Mouse (Mus musculus) brain, embryonic 14.5 days (tissue): ENCODE results near the gene Sowahc. TPM values are rescaled to one million over a fixed set of nuclear protein-coding genes. Genes with fewer than 3 reads are reported as not detected.
A peak's percentile ranks its signal among the peaks of the same experiment; 100 is the strongest.

Experiments used
- DNase-seq: peaks from one replicate; pipeline ENCODE4 v3.0.0-alpha.2; 2011; ENCODE audit warnings: low read depth
- CTCF ChIP-seq: fragments of 200-500 bp; IDR thresholded peaks from 2 replicates; pipeline ENCODE4 v1.5.1; 2012; ENCODE audit warnings: inconsistent platforms, mild to moderate bottlenecking, moderate library complexity, borderline replicate concordance; ENCODE audit not compliant: insufficient read depth, insufficient read length; ENCODE audit errors: extremely low read depth
- POLR2A ChIP-seq: fragments of 200-500 bp; IDR thresholded peaks from 2 replicates; pipeline ENCODE4 v1.6.1; 2012; ENCODE audit warnings: mild to moderate bottlenecking, inconsistent platforms, borderline replicate concordance; ENCODE audit not compliant: poor library complexity, insufficient read depth, insufficient read length, severe bottlenecking; ENCODE audit errors: extremely low read depth
- polyA plus RNA-seq: library from polyadenylated mRNA; depleted of rRNA; stranded (reverse); fragments of >200 nt; gene quantifications from 2 replicates; pipeline ENCODE4 v1.2.3, GENCODE M21; 2012; rRNA removed

The Sowahc gene
- 6.8 and 9.5 TPM in 2 replicates for polyA plus RNA-seq

DNA sequence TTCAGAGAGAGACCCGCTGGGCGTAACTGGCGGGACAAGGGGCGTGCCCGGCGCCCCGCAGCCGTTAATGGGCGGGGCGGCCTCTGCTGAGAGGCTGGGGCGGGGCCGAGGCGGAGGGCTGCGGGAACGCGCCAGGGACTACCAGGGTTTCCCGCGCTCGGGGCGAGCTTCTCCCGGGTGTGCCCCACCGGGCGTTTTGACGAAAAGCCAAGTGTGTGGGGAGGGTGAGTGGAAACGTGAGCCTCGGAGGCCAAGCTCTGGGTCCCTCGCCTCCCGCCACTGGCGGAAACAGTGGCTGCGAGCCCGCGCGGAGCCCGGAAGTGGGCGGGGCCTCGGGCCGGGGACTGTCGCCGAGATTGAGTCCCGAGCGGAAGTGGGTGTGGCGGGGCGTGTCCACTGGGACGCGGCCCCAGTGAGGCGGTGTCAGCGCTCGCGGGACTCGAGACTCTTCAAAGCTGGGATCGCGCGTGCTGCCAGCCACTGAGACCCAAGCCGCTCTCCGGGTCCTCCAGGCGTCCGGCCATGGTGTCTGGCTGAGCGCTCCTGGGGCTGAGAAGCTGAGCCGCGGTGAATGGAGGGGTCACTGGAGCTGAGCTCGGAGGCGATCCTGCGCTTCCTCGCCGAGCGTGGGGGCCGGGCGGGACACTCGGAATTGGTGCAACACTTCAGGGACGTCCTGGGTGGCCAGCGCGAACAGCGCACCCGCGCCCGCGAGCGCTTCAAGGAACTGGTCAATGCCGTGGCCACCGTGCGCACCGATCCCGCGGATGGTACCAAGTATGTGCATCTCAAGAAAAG, at the start of gene Sowahc, which contains the start of gene Sept10:
Gene Sowahc (plus strand): TSS at position 481 of the 798 bp plus-strand sequence.
Gene Sept10 (minus strand): TSS at position 375 of the 798 bp plus-strand sequence.
- TF ChIP-seq POLR2A (peak; percentile 83), CTCF (no peak)
- peak; percentile 97 for DNase-seq

DNA sequence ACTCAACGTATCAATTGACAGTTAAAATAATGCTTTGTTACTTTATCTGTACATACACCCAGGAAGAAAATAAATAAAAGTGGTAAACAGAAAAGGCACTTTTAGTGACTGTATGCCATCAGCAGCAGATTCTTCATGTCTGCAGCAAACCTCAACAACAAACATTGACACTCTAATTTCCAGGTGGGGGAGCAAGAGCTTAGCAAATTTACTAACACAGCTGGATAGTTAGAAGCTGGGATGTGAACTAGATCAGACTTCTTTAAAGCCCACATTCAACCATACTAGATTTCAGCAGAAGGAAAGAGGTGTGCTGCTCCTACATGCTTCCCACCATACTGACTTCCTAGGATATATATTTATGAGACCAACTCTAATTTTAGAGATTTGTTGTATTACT, 49.2 kb upstream of the Sowahc start:
- no peak for DNase-seq
- TF ChIP-seq POLR2A (no peak), CTCF (no peak)

DNA sequence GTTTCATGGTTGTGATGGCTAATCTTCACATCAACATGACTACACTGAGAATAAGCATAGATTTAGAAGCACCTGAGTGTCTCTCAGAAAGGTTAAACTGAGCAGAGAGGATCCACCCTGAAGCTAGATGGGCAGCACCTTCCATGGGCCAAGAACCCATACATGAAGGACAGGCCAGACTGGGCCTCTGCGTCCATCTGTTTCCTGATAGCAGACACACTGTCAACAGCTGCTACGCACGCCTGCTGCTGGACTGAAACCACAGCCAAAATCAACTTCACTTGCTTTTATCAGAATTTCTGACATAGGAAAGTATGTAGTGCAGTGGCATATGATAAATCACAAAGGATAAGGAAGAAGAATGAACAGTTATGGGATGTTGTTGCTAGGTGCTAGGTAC, 42.1 kb upstream of the Sowahc start:
- no peak for TF ChIP-seq POLR2A
- no peak for TF ChIP-seq CTCF
- no peak for DNase-seq

DNA sequence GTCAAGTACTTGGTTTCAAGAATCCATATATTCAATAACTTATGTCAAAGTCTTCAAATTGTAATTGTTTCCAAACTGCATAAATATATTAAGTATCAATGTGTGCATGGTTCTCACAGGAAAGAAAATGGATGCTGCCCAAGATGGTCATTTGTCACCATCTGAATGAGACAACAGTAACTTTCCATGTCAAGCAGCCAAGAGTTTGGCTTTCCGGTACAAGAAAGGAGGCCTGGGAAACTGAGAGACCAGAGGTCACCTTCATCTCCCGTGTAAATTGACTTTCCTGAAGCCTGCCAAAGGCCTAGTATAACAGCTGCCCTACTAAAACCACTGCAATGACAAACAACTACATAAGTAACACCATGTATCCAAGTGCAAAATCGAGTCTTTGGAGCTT, 39.4 kb upstream of the Sowahc start:
- no peak for DNase-seq
- TF ChIP-seq POLR2A (no peak), CTCF (no peak)

DNA sequence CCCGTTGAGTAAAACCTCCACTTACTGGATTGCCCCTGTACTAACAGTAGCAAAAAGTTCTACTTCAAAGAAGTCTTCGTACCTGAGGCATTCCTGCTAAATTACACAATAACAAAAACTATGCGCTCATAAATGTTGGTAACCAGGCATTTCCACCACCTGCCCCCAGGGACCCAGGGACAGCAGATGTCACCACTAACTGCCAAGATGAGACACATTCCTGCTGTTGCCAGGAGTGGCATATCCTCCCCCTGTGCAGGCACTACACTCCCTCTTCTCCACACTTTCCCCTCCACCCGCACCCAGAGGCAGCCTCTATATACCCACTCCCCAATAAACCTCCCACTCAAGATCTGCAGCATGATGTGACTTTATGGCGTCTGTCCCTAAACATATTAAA, 26.9 kb upstream of the Sowahc start:
- TF ChIP-seq CTCF (no peak), POLR2A (no peak)
- DNase-seq = peak; percentile 31

DNA sequence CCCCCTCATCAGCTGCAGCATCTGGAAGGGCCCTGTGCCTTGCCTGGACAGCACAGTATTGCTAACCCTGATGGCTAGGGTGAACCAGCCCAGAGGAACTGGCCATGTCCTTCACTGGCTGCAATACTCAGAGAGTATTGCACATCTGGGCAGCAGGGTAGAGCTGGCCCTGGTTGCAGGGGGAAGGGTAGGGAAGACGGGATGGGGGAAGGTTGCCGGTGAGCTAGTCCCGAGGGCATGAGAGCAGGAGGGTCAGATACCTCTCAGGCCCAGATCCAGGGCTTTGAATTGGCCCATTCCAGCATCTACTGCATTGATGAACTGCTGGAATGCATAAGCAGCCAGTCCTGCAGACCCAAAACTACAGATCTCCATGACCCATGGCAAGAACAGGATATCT, 25.0 kb upstream of the Sowahc start:
- TF ChIP-seq CTCF (no peak), POLR2A (no peak)

DNA sequence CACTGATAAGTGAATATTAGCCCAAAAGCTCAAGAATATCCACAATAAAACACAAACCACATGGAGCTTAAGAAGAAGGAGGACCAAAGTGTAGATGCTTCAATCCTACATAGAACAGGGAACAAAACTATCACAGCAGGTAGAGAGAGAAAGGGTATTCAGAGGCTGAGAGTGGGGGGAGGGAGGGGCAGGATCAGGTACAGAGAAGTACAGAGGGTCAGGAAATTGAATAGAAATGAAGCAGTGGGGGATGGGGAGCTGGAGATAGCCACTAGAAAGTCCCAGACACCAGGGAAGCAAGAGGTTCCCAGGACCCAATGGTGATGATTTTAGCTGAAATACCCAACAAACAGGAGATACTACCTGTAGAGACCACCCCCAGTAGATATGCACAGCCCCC, 21.7 kb upstream of the Sowahc start:
- TF ChIP-seq POLR2A (no peak), CTCF (no peak)
- DNase-seq = no peak

More for the DNA sequence above, 25.0 kb upstream of the Sowahc start:
- DNase-seq = no peak

DNA sequence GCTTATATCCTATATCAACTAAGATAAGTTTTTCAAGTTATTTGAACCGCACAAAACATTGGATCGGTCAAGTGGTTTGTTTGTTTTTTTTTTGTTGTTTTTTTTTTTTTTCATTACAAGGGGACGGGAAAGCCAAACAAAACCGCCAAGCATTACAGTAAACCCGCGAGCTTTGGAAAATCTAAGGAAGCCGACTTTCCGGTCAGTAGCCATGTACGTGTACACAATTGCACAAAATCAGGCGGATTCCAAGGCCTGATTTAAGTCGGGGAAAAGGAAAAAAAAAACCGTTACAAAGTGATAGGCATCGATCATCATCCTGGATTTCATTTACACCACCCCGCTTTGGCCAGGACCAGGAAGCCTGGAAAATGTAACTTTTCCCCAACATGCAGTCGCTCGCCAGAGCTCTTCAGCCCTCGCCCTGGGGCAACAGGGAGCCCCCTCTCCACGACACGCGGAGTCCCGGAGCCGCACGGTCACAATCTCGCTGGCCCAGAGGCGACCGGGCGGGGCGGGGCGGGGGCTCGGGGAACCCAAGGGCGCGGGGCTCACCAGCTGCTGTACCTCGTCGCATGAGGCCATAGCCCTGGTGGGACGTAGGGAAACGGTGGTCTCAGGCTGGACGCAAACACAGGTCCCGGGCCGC, 805 bp upstream of the Sowahc start:
- DNase-seq = peak; percentile 69
- no peak for TF ChIP-seq CTCF
- TF ChIP-seq POLR2A = no peak

DNA sequence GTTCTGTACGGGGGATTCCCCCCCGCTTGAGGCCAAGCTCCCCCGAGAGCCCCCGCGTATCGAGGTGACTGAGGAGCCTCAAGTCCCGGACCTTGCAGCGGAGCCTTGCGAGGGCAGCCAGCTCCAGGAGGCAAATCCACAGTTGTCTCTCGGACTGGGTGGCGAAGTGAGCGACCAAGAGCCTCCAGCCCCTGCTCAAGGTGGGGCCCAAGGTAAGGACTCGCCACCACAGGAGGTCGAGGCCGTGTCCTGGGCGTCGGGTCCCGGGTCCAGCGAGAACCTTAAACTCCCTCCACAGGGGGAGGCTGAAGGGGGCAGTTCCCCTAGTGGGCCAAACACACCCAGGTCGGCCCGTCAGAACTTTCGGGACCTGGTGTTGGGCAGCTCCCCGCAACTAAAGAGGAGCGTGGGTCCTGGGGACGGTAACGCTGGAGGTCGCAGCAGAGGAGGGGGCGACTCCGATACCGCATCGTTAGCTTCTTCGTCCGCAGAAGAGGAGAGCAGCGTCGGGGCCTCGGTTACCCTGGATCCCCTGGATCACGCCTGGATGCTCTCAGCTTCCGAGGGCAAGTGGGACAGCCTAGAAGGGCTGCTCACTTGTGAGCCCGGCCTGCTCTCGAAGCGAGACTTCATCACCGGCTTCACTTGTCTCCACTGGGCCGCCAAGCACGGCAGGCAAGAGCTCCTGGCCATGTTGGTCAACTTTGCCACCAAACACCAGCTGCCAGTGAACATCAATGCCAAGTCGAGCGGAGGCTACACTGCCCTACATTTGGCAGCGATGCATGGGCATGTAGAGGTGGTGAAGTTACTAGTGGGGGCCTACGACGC, 733 bp downstream of the Sowahc start:
- TF ChIP-seq POLR2A = no peak
- no peak for TF ChIP-seq CTCF
- peak; percentile 51 for DNase-seq

DNA sequence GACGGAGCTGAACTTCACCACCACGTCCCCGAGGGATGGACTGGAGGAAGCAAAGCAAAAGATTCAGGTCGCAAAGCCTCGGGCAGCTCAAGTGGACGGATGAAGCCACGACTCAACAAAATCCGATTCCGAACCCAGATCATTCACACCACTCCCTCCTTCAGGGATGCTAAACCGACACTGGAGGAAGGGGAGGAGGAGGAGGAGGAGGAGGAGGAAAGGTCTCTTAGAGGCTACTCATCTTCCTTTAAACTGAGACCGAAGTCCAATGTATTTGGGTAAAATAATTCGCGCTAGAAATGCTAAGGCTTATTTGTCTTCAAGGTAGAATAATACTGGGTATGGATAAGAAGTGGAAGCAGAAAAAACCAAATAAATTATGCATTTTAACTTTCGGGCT, 1.5 kb downstream of the Sowahc start:
- no peak for DNase-seq
- no peak for TF ChIP-seq CTCF
- no peak for TF ChIP-seq POLR2A

DNA sequence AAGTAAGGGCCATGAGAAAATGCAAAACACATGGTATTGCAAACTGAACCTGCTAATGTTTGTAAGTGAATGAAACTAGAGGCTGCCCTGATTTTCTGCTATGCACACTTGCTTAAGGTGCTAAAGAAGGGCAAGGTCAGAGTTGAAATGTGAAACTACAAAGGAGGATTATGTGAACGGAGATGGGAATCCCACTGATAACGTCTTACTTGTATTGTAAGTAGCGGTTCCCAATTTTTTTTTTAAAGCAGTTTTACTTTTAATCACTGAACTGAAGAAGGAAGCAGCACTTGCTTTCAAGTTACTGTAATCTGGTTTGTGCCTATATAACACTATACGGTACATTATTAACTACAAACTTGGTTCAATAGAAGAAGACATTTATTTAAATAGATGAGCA, 2.1 kb downstream of the Sowahc start:
- DNase-seq = no peak
- TF ChIP-seq CTCF = no peak

DNA sequence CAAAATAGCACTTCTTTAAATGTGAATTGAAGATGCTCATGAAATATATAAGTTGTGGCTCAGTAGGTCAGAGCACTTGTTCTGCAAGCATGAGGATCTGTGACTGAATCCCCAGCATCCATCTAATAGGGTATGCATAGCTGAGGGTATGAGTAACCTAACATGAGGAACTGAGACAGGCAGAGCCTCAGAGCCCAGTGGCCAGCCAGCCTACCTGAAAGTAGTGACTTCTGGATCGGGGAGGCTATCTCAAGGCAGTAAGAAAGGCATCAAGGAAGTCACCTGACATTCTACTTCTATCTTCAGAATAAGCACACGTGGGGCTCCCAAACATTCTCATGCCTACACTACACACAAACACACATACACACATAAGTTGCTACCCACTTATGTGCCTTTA, 3.4 kb downstream of the Sowahc start:
- TF ChIP-seq CTCF = no peak
- TF ChIP-seq POLR2A = no peak
- no peak for DNase-seq
